Mouse (Mus musculus) liver, adult 2 months (tissue): ENCODE measurements around the gene Fhit.

Experiments
- CTCF ChIP-seq: fragments of 200-500 bp; IDR thresholded peaks from 2 replicates; pipeline ENCODE4 v1.5.1; 2011; ENCODE audit warnings: low read depth, low read length, control low read depth
- POLR2A ChIP-seq: fragments of 200-500 bp; IDR thresholded peaks from 2 replicates; pipeline ENCODE4 v1.6.1; 2011; ENCODE audit warnings: low read length, control low read depth; ENCODE audit not compliant: insufficient read depth; ENCODE audit errors: extremely low read depth

DNA sequence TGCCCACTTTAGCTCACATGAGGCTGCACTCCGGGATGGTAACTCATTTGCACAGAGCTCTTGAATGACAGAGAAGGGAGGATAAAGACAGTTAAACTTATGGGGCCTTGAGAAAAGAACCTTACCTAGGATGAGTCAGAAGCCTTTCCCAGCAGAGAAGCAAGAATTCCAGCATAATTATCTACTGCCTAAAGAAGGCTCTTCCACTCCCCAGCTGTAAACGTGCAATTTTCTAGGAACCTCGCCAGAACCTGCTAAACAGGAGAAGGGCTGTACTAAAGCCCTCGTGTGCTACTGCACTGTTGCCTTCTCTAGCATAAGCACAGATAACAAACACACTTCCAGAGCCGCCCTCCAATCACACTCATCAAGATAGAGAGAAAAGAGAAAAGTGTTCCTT is 709.6 kb downstream of the Fhit start:
- TF ChIP-seq POLR2A = no peak
- TF ChIP-seq CTCF = no peak
